9 mouse cellular contexts compared by ENCODE assay signal in the genomic region with DNA sequence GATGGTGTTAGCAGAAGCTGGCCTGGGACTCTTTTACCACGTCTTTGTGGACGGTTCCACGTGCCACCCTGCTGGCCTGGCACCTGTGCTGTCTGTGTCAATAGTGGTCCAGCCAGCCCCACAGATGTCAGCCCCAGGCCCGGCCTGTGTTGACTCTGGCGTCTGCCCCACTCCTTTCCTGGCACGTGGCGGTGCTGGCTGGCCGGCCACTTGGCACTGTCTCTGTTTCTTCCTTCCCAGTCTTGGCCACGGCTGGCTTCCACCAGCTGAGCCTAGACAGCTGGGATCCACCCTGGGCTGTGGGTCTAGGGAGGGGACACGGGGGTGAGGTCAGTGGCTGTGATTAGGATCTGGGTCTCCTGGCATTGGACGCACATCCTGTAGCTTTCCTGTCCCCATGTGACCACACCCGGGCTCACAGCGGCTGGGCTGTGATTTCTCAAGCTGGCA. TPM values are rescaled to one million over a fixed set of nuclear protein-coding genes. Genes with fewer than 3 reads are reported as not detected.
DNase-seq lines count a peak whose midpoint lies in the region; ATAC-seq lines count a peak whose summit lies in the region.
"Had no signal": no experiment of that assay in that cellular context is flagged by ENCODE, and none has a peak within 500 bp of the region (broad histone marks: within the 10 kb centered on the region; RNA-seq: fewer than 3 reads in every experiment).

No protein-coding gene starts in this region.

- peaks cover 86% of the 10 kb centered on the region for H3K36me3 ChIP-seq in midbrain, embryonic 10.5 days
- peaks cover 11% of the 10 kb centered on the region for H3K36me3 ChIP-seq in midbrain, embryonic 16.5 days (ENCODE audit: control insufficient read depth, insufficient read depth, low read length)
- peaks cover 5% of the 10 kb centered on the region; the same call in 1 of the 2 replicates for H3K36me3 ChIP-seq in forebrain, embryonic 15.5 days

- intact Hi-C loops in heart, postnatal 10 days (cut with DNase I), result no loop called here

- peaks cover 83% of the 10 kb centered on the region for H3K4me1 ChIP-seq in midbrain, embryonic 10.5 days
- peaks cover 7% of the 10 kb centered on the region for H3K4me1 ChIP-seq in midbrain, embryonic 16.5 days (ENCODE audit: control insufficient read depth, insufficient read depth, low read length)
- H3K4me1 ChIP-seq in forebrain, embryonic 15.5 days, result peaks cover 39% of the 10 kb centered on the region

- H3K27me3 ChIP-seq in midbrain, embryonic 10.5 days (ENCODE audit: low read depth, poor library complexity, severe bottlenecking), result peaks cover 20% of the 10 kb centered on the region
- H3K27me3 ChIP-seq in midbrain, embryonic 16.5 days (ENCODE audit: control insufficient read depth, insufficient read depth, low read depth, low read length), result no peaks in the 10 kb centered on the region
- no peaks in the 10 kb centered on the region for H3K27me3 ChIP-seq in forebrain, embryonic 15.5 days

- ATAC-seq in midbrain, embryonic 16.5 days, result no peak
- ATAC-seq in forebrain, embryonic 15.5 days (replicated peaks), result peak; percentile 49

- H3K4me2 ChIP-seq in midbrain, embryonic 16.5 days (ENCODE audit: low read length), result no peak overlapping the region
- no peak overlapping the region for H3K4me2 ChIP-seq in forebrain, embryonic 15.5 days (replicated peaks)

- 73% methylated on average over 13 of the region's 13 CpGs for WGBS in midbrain, embryonic 10.5 days
- 55% methylated on average over 13 of the region's 13 CpGs for whole genome bisulfite sequencing in midbrain, embryonic 16.5 days
- 65% methylated on average over 13 of the region's 13 CpGs for WGBS in forebrain, embryonic 15.5 days

- no peak for DNase-seq in midbrain, embryonic 10.5 days (ENCODE audit: low spot score)
- peak; percentile 92 to 93 for DNase-seq in heart, postnatal 10 days
- peak; percentile 65 to 66 for DNase-seq in layer of hippocampus, adult 8-10 months (ENCODE audit: low spot score in 2 of 2)
- peak; percentile 91 to 97 for DNase-seq in lung, postnatal 4 days
- peak; percentile 78 for DNase-seq in testis, postnatal 10 days (ENCODE audit: low spot score)
- DNase-seq in thymus, postnatal 36 days, result no peak

- no peaks in the 10 kb centered on the region for H3K9me3 ChIP-seq in midbrain, embryonic 10.5 days (replicated peaks)
- H3K9me3 ChIP-seq in midbrain, embryonic 16.5 days (replicated peaks; ENCODE audit: control insufficient read depth, low read length, poor library complexity, severe bottlenecking), result no peaks in the 10 kb centered on the region
- no peaks in the 10 kb centered on the region for H3K9me3 ChIP-seq in forebrain, embryonic 15.5 days

- H3K4me3 ChIP-seq in midbrain, embryonic 10.5 days, result 0 out of 2 replicates have a peak overlapping the region, but pooled peaks have one; percentile 18
- H3K4me3 ChIP-seq in midbrain, embryonic 16.5 days (ENCODE audit: low read depth, low read length), result no peak overlapping the region
- H3K4me3 ChIP-seq in forebrain, embryonic 15.5 days, result no peak overlapping the region

- no peak overlapping the region for H3K9ac ChIP-seq in midbrain, embryonic 16.5 days (ENCODE audit: low read depth, low read length)
- no peak overlapping the region for H3K9ac ChIP-seq in forebrain, embryonic 15.5 days (replicated peaks)

- H3K27ac ChIP-seq in midbrain, embryonic 10.5 days (replicated peaks), result peak overlapping the region; percentile 71
- no peak overlapping the region for H3K27ac ChIP-seq in midbrain, embryonic 16.5 days (ENCODE audit: low read length)
- H3K27ac ChIP-seq in forebrain, embryonic 15.5 days (replicated peaks), result peak overlapping the region; percentile 72

RNA-seq across cellular contexts. Expression of a gene that starts 7.5 kb away (rescaled TPM):
- 12.5 and 13.4 TPM in 2 replicates for polyA plus RNA-seq in midbrain, embryonic 10.5 days (2016; fragmentation: Nextera tagmentation; extraction: Ambion mirVana)
- 1.7 and 2.2 TPM in 2 replicates for polyA plus RNA-seq in midbrain, embryonic 16.5 days (2015; fragmentation: Nextera tagmentation; extraction: Ambion mirVana)
- 2.7 and 3.1 TPM in 2 replicates for polyA plus RNA-seq in forebrain, embryonic 15.5 days (2015; fragmentation: Nextera tagmentation; extraction: Ambion mirVana)
- total RNA-seq in heart, postnatal 10 days (2021), result 1 to 10 TPM; 3.1 to 3.2 TPM
- 10 to 100 TPM in 1 of 4 experiments, 1 to 10 TPM in 3; 6.6 to 11.8 (median 7.5) TPM for total RNA-seq in layer of hippocampus, adult 8-10 months (2022)

RNA-seq across cellular contexts. Expression of a gene that starts 13.3 kb away (rescaled TPM):
- polyA plus RNA-seq in midbrain, embryonic 10.5 days (2016; fragmentation: Nextera tagmentation; extraction: Ambion mirVana), result 126 and 154 TPM in 2 replicates
- 273 and 293 TPM in 2 replicates for polyA plus RNA-seq in midbrain, embryonic 16.5 days (2015; fragmentation: Nextera tagmentation; extraction: Ambion mirVana)
- 272 and 277 TPM in 2 replicates for polyA plus RNA-seq in forebrain, embryonic 15.5 days (2015; fragmentation: Nextera tagmentation; extraction: Ambion mirVana)
- total RNA-seq in heart, postnatal 10 days (2021), result 10 to 100 TPM; 93.4 to 94.9 TPM
- 100 to 1,000 TPM; 340 to 392 (median 347) TPM for total RNA-seq in layer of hippocampus, adult 8-10 months (2022)

RNA-seq across cellular contexts. Expression of a gene that starts 17.5 kb away (rescaled TPM):
- polyA plus RNA-seq in midbrain, embryonic 10.5 days (2016; fragmentation: Nextera tagmentation; extraction: Ambion mirVana), result 1.0 and 1.2 TPM in 2 replicates
- 3.5 and 3.8 TPM in 2 replicates for polyA plus RNA-seq in midbrain, embryonic 16.5 days (2015; fragmentation: Nextera tagmentation; extraction: Ambion mirVana)
- polyA plus RNA-seq in forebrain, embryonic 15.5 days (2015; fragmentation: Nextera tagmentation; extraction: Ambion mirVana), result 2.2 and 2.7 TPM in 2 replicates
- total RNA-seq in heart, postnatal 10 days (2021), result under 1 TPM; 0.17 to 0.22 TPM
- total RNA-seq in layer of hippocampus, adult 8-10 months (2022), result 1 to 10 TPM; 6.3 to 8.3 (median 7.6) TPM

RNA-seq across cellular contexts. Expression of a gene that starts 23.6 kb away (rescaled TPM):
- polyA plus RNA-seq in midbrain, embryonic 10.5 days (2016; fragmentation: Nextera tagmentation; extraction: Ambion mirVana), result 2.0 and 5.5 TPM in 2 replicates
- polyA plus RNA-seq in midbrain, embryonic 16.5 days (2015; fragmentation: Nextera tagmentation; extraction: Ambion mirVana), result 2.6 and 13.4 TPM in 2 replicates
- polyA plus RNA-seq in forebrain, embryonic 15.5 days (2015; fragmentation: Nextera tagmentation; extraction: Ambion mirVana), result 10.4 and 21.1 TPM in 2 replicates
- not detected for total RNA-seq in heart, postnatal 10 days (2021)
- total RNA-seq in layer of hippocampus, adult 8-10 months (2022), result not detected
- total RNA-seq: layer of hippocampus, adult 18-20 months had no signal

RNA-seq across cellular contexts. Expression of a gene that starts 25.6 kb away (rescaled TPM):
- polyA plus RNA-seq in midbrain, embryonic 10.5 days (2016; fragmentation: Nextera tagmentation; extraction: Ambion mirVana), result 69.8 and 70.8 TPM in 2 replicates
- polyA plus RNA-seq in midbrain, embryonic 16.5 days (2015; fragmentation: Nextera tagmentation; extraction: Ambion mirVana), result 55.4 and 56.6 TPM in 2 replicates
- 53.2 and 56.6 TPM in 2 replicates for polyA plus RNA-seq in forebrain, embryonic 15.5 days (2015; fragmentation: Nextera tagmentation; extraction: Ambion mirVana)
- total RNA-seq in heart, postnatal 10 days (2021), result 10 to 100 TPM; 59.5 to 60.0 TPM
- 10 to 100 TPM; 50.4 to 61.2 (median 57.1) TPM for total RNA-seq in layer of hippocampus, adult 8-10 months (2022)

Comparison
In these comparisons a context has a peak if more than half of its experiments do, and no peak if none do; other contexts are left out.
1. DNase-seq: peak in heart, postnatal 10 days (2 of 2), layer of hippocampus, adult 8-10 months (2 of 2), lung, postnatal 4 days (2 of 2) and testis, postnatal 10 days (single experiment); none in midbrain, embryonic 10.5 days (single experiment) and thymus, postnatal 36 days (0 of 2).